Mouse (Mus musculus): Measurements from ENCODE around the gene Cers3. TPM values are rescaled to one million over a fixed set of nuclear protein-coding genes. Genes with fewer than 3 reads are reported as not detected.

The Cers3 gene
- total and polyA plus RNA-seq, 3 experiments = 0.09 to 0.12 TPM; not detected in 1

DNA sequence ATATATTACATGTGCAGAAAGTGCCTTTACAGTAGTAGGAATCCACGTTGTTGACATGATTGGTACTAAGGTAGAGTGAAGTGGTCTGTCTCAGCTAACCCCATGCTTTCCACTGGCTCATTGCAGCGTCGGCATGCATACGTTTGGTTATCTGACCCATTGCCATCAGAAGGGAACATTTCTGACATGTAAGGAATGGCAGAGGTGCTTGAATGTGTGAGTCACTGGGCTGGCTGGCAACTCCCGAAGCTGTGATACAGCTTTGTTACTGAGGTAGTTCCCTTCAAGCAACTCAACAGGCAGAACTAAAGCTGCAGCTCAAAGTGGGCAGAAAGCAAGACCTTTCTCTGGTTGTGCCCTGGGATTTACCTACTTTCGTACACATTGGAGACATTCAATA, 8.3 kb upstream of the Cers3 start:
- 60% methylated on average over 6 of the region's 6 CpGs for WGBS
- intact Hi-C loops (cut with DNase I) = no loop called here
- DNase-seq = no peak
- TF ChIP-seq POLR2A (IDR thresholded peaks at IDR 0.05; ENCODE audit: insufficient read depth, low read depth, low read length) = no peak
- Histone ChIP-seq H3K36me3 (ENCODE audit: control insufficient read depth, insufficient read depth, low read length) (no peaks in the 10 kb centered on the region), H3K27me3 (ENCODE audit: control insufficient read depth, insufficient read depth, low read length) (no peaks in the 10 kb centered on the region), H3K27ac (no peak overlapping the region), H3K79me2 (replicated peaks; ENCODE audit: control insufficient read depth, insufficient read depth, low read length) (no peaks in the 10 kb centered on the region), H3K4me3 (no peak overlapping the region), H3K4me1 (ENCODE audit: control insufficient read depth, insufficient read depth, low read length) (no peaks in the 10 kb centered on the region; the same call in 1 of the 2 replicates), H3K9ac (ENCODE audit: low read depth, low read length) (no peak overlapping the region)

DNA sequence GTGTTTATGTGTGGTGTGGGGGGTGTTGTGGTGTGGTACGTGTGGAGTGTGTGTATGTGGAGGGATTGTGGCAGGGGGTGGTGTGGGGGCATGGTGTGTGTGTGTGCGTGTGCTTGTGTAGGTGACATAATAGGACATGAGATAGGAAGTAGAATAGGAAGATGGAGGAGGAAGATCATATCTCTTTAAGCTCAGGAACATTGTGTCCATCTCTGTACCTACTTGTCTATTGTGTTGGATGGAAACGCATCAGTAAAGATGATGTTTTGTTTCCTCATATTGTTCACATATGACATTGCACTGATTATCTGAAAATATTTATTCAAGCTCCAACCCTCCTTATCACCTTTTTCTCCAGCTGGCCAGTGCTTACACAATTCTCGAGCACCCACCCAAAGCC, 5.9 kb upstream of the Cers3 start:
- no peaks in the 10 kb centered on the region for H3K79me2 ChIP-seq (replicated peaks; ENCODE audit: control insufficient read depth, insufficient read depth, low read length)
- no peaks in the 10 kb centered on the region for H3K27me3 ChIP-seq (ENCODE audit: control insufficient read depth, insufficient read depth, low read length)
- no peak overlapping the region for H3K9ac ChIP-seq (ENCODE audit: low read depth, low read length)
- no peak overlapping the region for H3K27ac ChIP-seq
- intact Hi-C loops (cut with DNase I) = no loop called here
- no peak for DNase-seq
- no peaks in the 10 kb centered on the region; the same call in 1 of the 2 replicates for H3K4me1 ChIP-seq (ENCODE audit: control insufficient read depth, insufficient read depth, low read length)
- WGBS = 74% methylated on average over 4 of the region's 4 CpGs
- no peaks in the 10 kb centered on the region for H3K36me3 ChIP-seq (ENCODE audit: control insufficient read depth, insufficient read depth, low read length)
- H3K4me3 ChIP-seq = no peak overlapping the region
- no peak for TF ChIP-seq POLR2A (IDR thresholded peaks at IDR 0.05; ENCODE audit: insufficient read depth, low read depth, low read length)
- TF ChIP-seq CTCF (IDR thresholded peaks at IDR 0.05) = no peak
- TF ChIP-seq EP300 (IDR thresholded peaks at IDR 0.05; ENCODE audit: insufficient read depth, low read depth, low read length) = no peak

DNA sequence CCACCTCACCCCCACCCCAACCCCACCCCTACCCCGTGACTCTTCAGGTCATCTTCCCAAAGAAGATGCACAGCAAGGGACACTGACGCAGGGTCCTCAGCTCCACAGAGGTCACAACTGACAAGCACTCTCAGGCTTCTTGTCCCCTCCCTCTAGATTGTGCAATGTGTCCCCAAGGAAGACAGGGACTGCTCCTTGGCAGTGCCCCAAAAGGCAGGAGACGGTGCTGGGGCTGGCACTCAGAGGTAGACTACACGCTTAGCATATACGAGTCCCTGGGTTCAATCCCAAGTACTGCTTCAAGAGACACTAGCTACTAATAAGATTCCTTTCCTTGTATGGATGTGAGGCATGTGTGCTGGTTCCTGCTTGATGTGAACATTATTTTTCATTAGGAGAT, 2.3 kb upstream of the Cers3 start:
- Histone ChIP-seq H3K9ac (ENCODE audit: low read depth, low read length) (no peak overlapping the region), H3K27me3 (ENCODE audit: control insufficient read depth, insufficient read depth, low read length) (no peaks in the 10 kb centered on the region), H3K4me3 (no peak overlapping the region), H3K36me3 (ENCODE audit: control insufficient read depth, insufficient read depth, low read length) (no peaks in the 10 kb centered on the region), H3K27ac (no peak overlapping the region), H3K79me2 (replicated peaks; ENCODE audit: control insufficient read depth, insufficient read depth, low read length) (no peaks in the 10 kb centered on the region), H3K4me1 (ENCODE audit: control insufficient read depth, insufficient read depth, low read length) (no peaks in the 10 kb centered on the region; the same call in 1 of the 2 replicates)
- TF ChIP-seq POLR2A (IDR thresholded peaks at IDR 0.05; ENCODE audit: insufficient read depth, low read depth, low read length) (no peak), EP300 (IDR thresholded peaks at IDR 0.05; ENCODE audit: insufficient read depth, low read depth, low read length) (no peak), CTCF (IDR thresholded peaks at IDR 0.05) (no peak)
- DNase-seq = no peak
- WGBS = 65% methylated on average over 5 of the region's 5 CpGs
- intact Hi-C loops (cut with DNase I) = no loop called here

- no peak overlapping the region for H3K27ac ChIP-seq
- 82% methylated on average over 8 of the region's 8 CpGs for WGBS
- intact Hi-C loops (cut with DNase I) = no loop called here
- DNase-seq = no peak
- TF ChIP-seq POLR2A (IDR thresholded peaks at IDR 0.05; ENCODE audit: insufficient read depth, low read depth, low read length) = no peak
- no peak overlapping the region for H3K9ac ChIP-seq (ENCODE audit: low read depth, low read length)
- H3K27me3 ChIP-seq (ENCODE audit: control insufficient read depth, insufficient read depth, low read length) = no peaks in the 10 kb centered on the region
- H3K79me2 ChIP-seq (replicated peaks; ENCODE audit: control insufficient read depth, insufficient read depth, low read length) = no peaks in the 10 kb centered on the region
- H3K4me1 ChIP-seq (ENCODE audit: control insufficient read depth, insufficient read depth, low read length) = no peaks in the 10 kb centered on the region; the same call in 1 of the 2 replicates
- no peak overlapping the region for H3K4me3 ChIP-seq
- H3K36me3 ChIP-seq (ENCODE audit: control insufficient read depth, insufficient read depth, low read length) = no peaks in the 10 kb centered on the region
These were observed 1.9 kb upstream of the Cers3 start for GRCm38 (mm10) chr7:66741412-66741811.

DNA sequence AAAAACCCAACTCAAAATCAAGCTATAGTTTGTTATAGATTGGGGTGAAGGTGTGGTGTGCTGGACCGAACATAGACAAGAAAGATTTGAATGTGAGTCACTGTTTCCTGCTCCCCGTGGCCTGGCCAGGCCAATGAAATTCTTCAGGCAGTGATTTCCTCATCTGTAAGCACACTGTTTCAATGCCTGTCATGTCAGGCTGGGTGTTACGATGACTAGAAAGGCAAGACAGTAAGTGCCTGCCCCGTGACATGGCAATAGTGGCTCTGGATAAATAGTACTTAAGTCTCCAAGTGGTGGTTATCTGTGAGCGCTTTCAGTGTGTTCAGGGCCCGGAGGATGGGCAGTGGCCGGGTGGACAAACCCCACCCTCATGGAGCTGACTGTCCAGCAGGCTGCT, 3.7 kb downstream of the Cers3 start:
- no peaks in the 10 kb centered on the region for H3K79me2 ChIP-seq (replicated peaks; ENCODE audit: control insufficient read depth, insufficient read depth, low read length)
- no peaks in the 10 kb centered on the region for H3K4me1 ChIP-seq (ENCODE audit: control insufficient read depth, insufficient read depth, low read length)
- TF ChIP-seq POLR2A (IDR thresholded peaks at IDR 0.05; ENCODE audit: insufficient read depth, low read depth, low read length) = no peak
- TF ChIP-seq EP300 (IDR thresholded peaks at IDR 0.05; ENCODE audit: insufficient read depth, low read depth, low read length) = no peak
- TF ChIP-seq CTCF (IDR thresholded peaks at IDR 0.05) = no peak
- no peak overlapping the region for H3K9ac ChIP-seq (ENCODE audit: low read depth, low read length)
- H3K27me3 ChIP-seq (ENCODE audit: control insufficient read depth, insufficient read depth, low read length) = no peaks in the 10 kb centered on the region
- DNase-seq = no peak
- H3K4me3 ChIP-seq = no peak overlapping the region
- no peak overlapping the region for H3K27ac ChIP-seq
- intact Hi-C loops (cut with DNase I) = no loop called here
- H3K36me3 ChIP-seq (ENCODE audit: control insufficient read depth, insufficient read depth, low read length) = no peaks in the 10 kb centered on the region
- 38% methylated on average over 7 of the region's 7 CpGs for WGBS

DNA sequence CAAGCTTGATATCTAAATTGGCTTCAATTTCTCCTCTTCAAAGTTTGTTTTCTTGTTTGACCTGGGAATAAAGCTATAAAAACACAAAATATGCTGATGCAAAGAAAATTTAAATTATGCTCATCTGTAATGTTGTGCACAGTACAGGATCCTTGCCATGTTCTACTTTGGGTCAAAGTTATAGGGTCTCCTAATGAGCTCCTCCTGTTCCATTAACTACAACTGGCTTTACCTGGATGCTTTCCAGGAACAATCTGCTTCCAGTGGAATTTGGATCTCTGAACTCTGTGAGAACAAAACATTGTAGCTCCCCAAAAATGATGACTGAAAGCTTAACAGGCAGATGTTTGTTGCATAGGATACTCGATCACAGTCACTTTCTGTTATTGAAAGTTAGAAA, 6.7 kb downstream of the Cers3 start:
- 69% methylated on average over 1 of the region's 1 CpGs for whole genome bisulfite sequencing
- TF ChIP-seq CTCF (IDR thresholded peaks at IDR 0.05) = no peak
- TF ChIP-seq EP300 (IDR thresholded peaks at IDR 0.05; ENCODE audit: insufficient read depth, low read depth, low read length) = no peak
- TF ChIP-seq POLR2A (IDR thresholded peaks at IDR 0.05; ENCODE audit: insufficient read depth, low read depth, low read length) = no peak
- H3K4me3 ChIP-seq = no peak overlapping the region
- DNase-seq = no peak
- H3K36me3 ChIP-seq (ENCODE audit: control insufficient read depth, insufficient read depth, low read length) = no peaks in the 10 kb centered on the region
- H3K4me1 ChIP-seq (ENCODE audit: control insufficient read depth, insufficient read depth, low read length) = no peaks in the 10 kb centered on the region
- H3K27ac ChIP-seq = no peak overlapping the region
- H3K27me3 ChIP-seq (ENCODE audit: control insufficient read depth, insufficient read depth, low read length) = no peaks in the 10 kb centered on the region
- no peak overlapping the region for H3K9ac ChIP-seq (ENCODE audit: low read depth, low read length)
- intact Hi-C loops (cut with DNase I) = no loop called here
- no peaks in the 10 kb centered on the region for H3K79me2 ChIP-seq (replicated peaks; ENCODE audit: control insufficient read depth, insufficient read depth, low read length)

All from heart, adult 2 months (tissue).